Mouse (Mus musculus): ENCODE measurements around the gene Rfng. TPM values are rescaled to one million over a fixed set of nuclear protein-coding genes. Genes with fewer than 3 reads are reported as not detected.

The Rfng gene
- total and polyA plus RNA-seq, 3 experiments: 12.7 to 40.7 TPM; not detected in 1

GRCm38 (mm10) chr11:120736424-120736823, 47.6 kb downstream of the Rfng start:
- DNase-seq (ENCODE audit: low read depth, low spot score): no peak
- Histone ChIP-seq H3K79me2 (ENCODE audit: control insufficient read depth, insufficient read depth, low read length, poor library complexity) (no peaks in the 10 kb centered on the region), H3K27ac (ENCODE audit: control insufficient read depth, low read depth, low read length) (no peak overlapping the region), H3K4me1 (ENCODE audit: control insufficient read depth in 1 of 2, insufficient read depth in 2 of 2, low read length in 2 of 2) (no peaks in the 10 kb centered on the region), H3K9ac (ENCODE audit: control insufficient read depth, low read depth, low read length, poor library complexity, severe bottlenecking) (no peak overlapping the region), H3K9me3 (replicated peaks; ENCODE audit: insufficient read depth, low read length) (no peaks in the 10 kb centered on the region), H3K27me3 (ENCODE audit: control insufficient read depth in 1 of 2, insufficient read depth in 2 of 2, low read length in 2 of 2) (peaks cover 3 to 4% of the 10 kb centered on the region in 2 experiments), H3K36me3 (ENCODE audit: control insufficient read depth in 1 of 2, insufficient read depth in 2 of 2, low read length in 2 of 2) (no peaks in the 10 kb centered on the region), H3K4me3 (ENCODE audit: control insufficient read depth in 1 of 2, insufficient read depth in 1 of 2, low read depth in 2 of 2, low read length in 2 of 2) (no peak overlapping the region)
- no peak for TF ChIP-seq E2F4 (IDR thresholded peaks at IDR 0.05; ENCODE audit: borderline replicate concordance, low read depth, low read length)
- no peak for TF ChIP-seq EP300 (IDR thresholded peaks at IDR 0.05; ENCODE audit: low read depth in 1 of 2, low read length in 2 of 2)
- TF ChIP-seq ZKSCAN1 (IDR thresholded peaks at IDR 0.05; ENCODE audit: low read depth, low read length): no peak
- no peak for TF ChIP-seq ELF1 (IDR thresholded peaks at IDR 0.05; ENCODE audit: low read depth, low read length)
- no peak for TF ChIP-seq TAL1 (IDR thresholded peaks at IDR 0.05; ENCODE audit: low read length)
- TF ChIP-seq NELFE (IDR thresholded peaks at IDR 0.05; ENCODE audit: low read depth, low read length): no peak
- no peak for TF ChIP-seq MEF2A (IDR thresholded peaks at IDR 0.05; ENCODE audit: extremely low read depth, insufficient replicate concordance, low read depth, low read length, poor library complexity, severe bottlenecking)
- TF ChIP-seq POLR2A (IDR thresholded peaks at IDR 0.05; ENCODE audit: control insufficient read depth in 1 of 2, insufficient read depth in 1 of 2, low read depth in 1 of 2, low read length in 2 of 2, poor library complexity in 1 of 2): no peak

- no peaks in the 10 kb centered on the region for H3K36me3 ChIP-seq (ENCODE audit: control insufficient read depth in 1 of 2, insufficient read depth in 2 of 2, low read length in 2 of 2)
- no peak overlapping the region for H3K9ac ChIP-seq (ENCODE audit: control insufficient read depth, low read depth, low read length, poor library complexity, severe bottlenecking)
- no peaks in the 10 kb centered on the region for H3K79me2 ChIP-seq (ENCODE audit: control insufficient read depth, insufficient read depth, low read length, poor library complexity)
- H3K4me3 ChIP-seq (ENCODE audit: control insufficient read depth in 1 of 2, insufficient read depth in 1 of 2, low read depth in 2 of 2, low read length in 2 of 2): no peak overlapping the region
- TF ChIP-seq ELF1 (IDR thresholded peaks at IDR 0.05; ENCODE audit: low read depth, low read length): no peak
- 0 out of 2 replicates have a peak, but pooled peaks have one; percentile 11 for TF ChIP-seq RCOR1 (IDR thresholded peaks at IDR 0.05; ENCODE audit: low read depth, low read length)
- H3K27me3 ChIP-seq (ENCODE audit: control insufficient read depth in 1 of 2, insufficient read depth in 2 of 2, low read length in 2 of 2): peaks cover 0 to 4% of the 10 kb centered on the region in 2 experiments; a peak in 3 of 4 replicates
- peak; percentile 72 for DNase-seq (ENCODE audit: low read depth, low spot score)
- H3K27ac ChIP-seq (ENCODE audit: control insufficient read depth, low read depth, low read length): no peak overlapping the region
- peaks cover 0 to 4% of the 10 kb centered on the region in 2 experiments; a peak in 1 of 4 replicates for H3K4me1 ChIP-seq (ENCODE audit: control insufficient read depth in 1 of 2, insufficient read depth in 2 of 2, low read length in 2 of 2)
- H3K9me3 ChIP-seq (replicated peaks; ENCODE audit: insufficient read depth, low read length): no peaks in the 10 kb centered on the region
These were observed 50.5 kb downstream of the Rfng start for GRCm38 (mm10) chr11:120733521-120733920.

- no peak for TF ChIP-seq NRF1 (IDR thresholded peaks at IDR 0.05; ENCODE audit: insufficient read depth, low read depth, low read length, poor library complexity, severe bottlenecking)
- TF ChIP-seq USF1 (IDR thresholded peaks at IDR 0.05; ENCODE audit: low read depth, low read length): no peak
- no peak for TF ChIP-seq ZKSCAN1 (IDR thresholded peaks at IDR 0.05; ENCODE audit: low read depth, low read length)
- no peak for TF ChIP-seq POLR2AphosphoS2 (IDR thresholded peaks at IDR 0.05; ENCODE audit: low read length)
- TF ChIP-seq EP300 (IDR thresholded peaks at IDR 0.05; ENCODE audit: low read depth in 1 of 2, low read length in 2 of 2): no peak
- no peak for TF ChIP-seq CTCF (IDR thresholded peaks at IDR 0.05 in 2 of 3, conservative IDR thresholded peaks at IDR 0.05 in 1 of 3; ENCODE audit: control insufficient read depth in 1 of 3, insufficient read depth in 1 of 3, low read depth in 2 of 3, low read length in 3 of 3, poor library complexity in 1 of 3, severe bottlenecking in 1 of 3)
- H3K79me2 ChIP-seq (ENCODE audit: control insufficient read depth, insufficient read depth, low read length, poor library complexity): no peaks in the 10 kb centered on the region
- no peaks in the 10 kb centered on the region for H3K36me3 ChIP-seq (ENCODE audit: control insufficient read depth in 1 of 2, insufficient read depth in 2 of 2, low read length in 2 of 2)
- H3K9me3 ChIP-seq (replicated peaks; ENCODE audit: insufficient read depth, low read length): no peaks in the 10 kb centered on the region
- H3K27me3 ChIP-seq (ENCODE audit: control insufficient read depth in 1 of 2, insufficient read depth in 2 of 2, low read length in 2 of 2): peaks cover 0 to 4% of the 10 kb centered on the region in 2 experiments; a peak in 3 of 4 replicates
- peaks cover 0 to 4% of the 10 kb centered on the region in 2 experiments; a peak in 1 of 4 replicates for H3K4me1 ChIP-seq (ENCODE audit: control insufficient read depth in 1 of 2, insufficient read depth in 2 of 2, low read length in 2 of 2)
- H3K4me3 ChIP-seq (ENCODE audit: control insufficient read depth in 1 of 2, insufficient read depth in 1 of 2, low read depth in 2 of 2, low read length in 2 of 2): no peak within 1 kb of the TSS
- H3K27ac ChIP-seq (ENCODE audit: control insufficient read depth, low read depth, low read length): no peak within 1 kb of the TSS
- no peak for DNase-seq (ENCODE audit: low read depth, low spot score)
- H3K9ac ChIP-seq (ENCODE audit: control insufficient read depth, low read depth, low read length, poor library complexity, severe bottlenecking): no peak within 1 kb of the TSS
These were observed 51.9 kb downstream of the Rfng start, which contains the start of gene Cbr2 for GRCm38 (mm10) chr11:120731858-120732680. Gene Cbr2, minus strand, starts transcription at chr11:120732114.
